Mouse (Mus musculus) kidney, adult 18-20 months (tissue): ENCODE data around the gene Churc1.
"Not testable (repeated sequence)": the region's sequence is repeated elsewhere in the genome, so short reads cannot be mapped to it uniquely, and the experiment has no call there.

Source experiments
- DNase-seq: peaks from one replicate; pipeline ENCODE4 v3.0.0; 2021

The Churc1 gene

DNA sequence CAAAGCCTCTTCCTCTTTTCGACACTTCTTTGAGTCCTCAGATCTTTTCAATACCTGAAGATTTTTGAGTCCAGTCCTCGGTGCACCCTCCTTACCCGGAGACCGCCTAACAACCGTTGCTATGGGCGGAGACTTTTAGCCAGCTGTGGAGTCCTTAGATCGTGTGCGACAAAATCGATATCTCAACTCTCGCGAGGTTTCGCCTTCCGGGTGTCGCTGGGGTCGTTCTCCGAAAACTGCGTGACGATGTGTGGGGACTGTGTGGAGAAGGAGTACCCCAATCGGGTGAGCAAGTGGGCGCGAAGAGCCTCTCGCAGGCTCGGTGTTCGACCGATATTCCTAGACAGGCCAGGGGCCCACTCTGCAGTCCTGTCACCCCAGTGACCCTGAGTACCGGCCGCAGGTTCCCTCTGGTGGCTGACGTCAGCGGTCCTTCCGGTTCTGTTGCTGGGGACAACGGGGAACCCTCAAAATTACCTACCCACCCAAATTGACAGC, at the start of gene Churc1, which contains the start of gene Fntb:
Gene Churc1, plus strand, starts transcription at position 185 of the 498 bp plus-strand sequence.
Gene Fntb, plus strand, starts transcription at position 236 of the 498 bp plus-strand sequence.
- DNase-seq = peak; percentile 92

DNA sequence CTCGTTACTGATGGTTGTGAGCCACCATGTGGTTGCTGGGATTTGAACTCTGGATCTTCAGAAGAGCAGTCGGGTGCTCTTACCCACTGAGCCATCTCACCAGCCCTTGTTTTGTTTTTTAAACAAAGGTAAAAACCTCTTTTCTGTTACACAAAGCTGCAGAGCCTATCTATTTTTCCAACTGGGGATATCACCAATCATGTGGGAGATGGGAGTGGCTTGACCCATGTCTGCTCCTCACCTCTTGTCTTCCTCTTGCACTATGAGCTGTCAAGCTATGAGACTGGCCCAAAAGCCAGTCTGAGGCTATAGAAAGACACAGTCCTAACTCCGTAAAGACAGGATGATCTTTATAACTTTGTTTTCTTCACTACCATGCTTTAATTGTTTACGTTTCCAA, 47.0 kb upstream of the Churc1 start:
- DNase-seq = no peak

DNA sequence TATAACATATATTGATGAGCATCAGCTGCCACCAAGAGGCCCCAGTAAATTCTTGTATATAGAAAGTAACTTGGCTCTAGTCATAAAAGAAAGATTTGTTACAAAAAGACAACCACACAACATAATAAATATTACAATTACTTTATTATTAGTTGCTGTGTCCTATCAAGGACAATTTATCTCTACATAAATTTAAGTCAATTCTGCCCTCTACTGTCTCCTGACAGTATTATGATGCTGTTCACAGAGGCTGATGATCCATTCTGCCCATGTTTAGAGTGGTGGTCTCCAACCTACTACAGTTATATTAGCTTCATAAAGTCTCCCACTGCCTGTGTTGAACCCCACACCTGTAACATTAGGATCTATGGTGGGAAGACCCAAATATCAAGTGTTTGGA, 44.8 kb upstream of the Churc1 start:
- no peak for DNase-seq

DNA sequence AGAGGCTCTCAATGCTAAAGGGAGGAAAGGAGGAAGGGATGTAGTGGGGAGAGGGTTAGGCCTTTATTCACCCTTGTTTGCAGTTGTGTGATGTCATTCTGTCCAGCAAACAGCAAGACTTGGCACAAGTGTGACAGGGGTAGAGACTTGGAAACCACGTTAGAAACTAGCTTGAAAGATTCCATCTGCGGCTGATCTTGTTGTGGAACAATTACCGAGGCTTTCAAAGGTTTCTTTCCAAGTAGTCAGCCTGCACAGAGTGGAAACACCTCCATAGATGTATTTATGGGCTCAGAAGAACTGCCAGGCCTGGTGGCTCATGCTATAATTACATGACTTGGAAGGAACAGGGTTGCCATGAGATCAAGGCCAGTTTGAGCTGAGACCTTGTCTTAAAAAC, 43.3 kb upstream of the Churc1 start:
- DNase-seq = no peak

DNA sequence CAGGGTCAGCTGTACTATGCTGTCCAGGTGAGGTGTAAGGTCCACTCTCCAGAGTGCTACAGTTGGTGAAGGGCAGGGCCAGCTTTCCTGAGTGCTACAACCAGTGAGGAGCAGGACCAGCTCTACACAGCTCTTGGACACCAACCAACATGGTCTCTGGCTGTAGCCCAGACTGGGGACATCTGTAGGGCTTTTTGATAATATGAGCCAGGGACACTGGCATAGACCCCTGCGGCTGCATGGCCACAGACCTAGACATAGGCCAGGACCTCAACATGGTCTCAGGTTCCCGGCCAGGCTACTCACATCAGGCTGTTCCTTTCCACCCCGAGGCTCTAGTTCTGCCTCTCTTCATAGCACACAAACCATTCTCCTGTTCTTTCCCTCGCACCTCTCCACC, 37.4 kb upstream of the Churc1 start:
- no peak for DNase-seq

DNA sequence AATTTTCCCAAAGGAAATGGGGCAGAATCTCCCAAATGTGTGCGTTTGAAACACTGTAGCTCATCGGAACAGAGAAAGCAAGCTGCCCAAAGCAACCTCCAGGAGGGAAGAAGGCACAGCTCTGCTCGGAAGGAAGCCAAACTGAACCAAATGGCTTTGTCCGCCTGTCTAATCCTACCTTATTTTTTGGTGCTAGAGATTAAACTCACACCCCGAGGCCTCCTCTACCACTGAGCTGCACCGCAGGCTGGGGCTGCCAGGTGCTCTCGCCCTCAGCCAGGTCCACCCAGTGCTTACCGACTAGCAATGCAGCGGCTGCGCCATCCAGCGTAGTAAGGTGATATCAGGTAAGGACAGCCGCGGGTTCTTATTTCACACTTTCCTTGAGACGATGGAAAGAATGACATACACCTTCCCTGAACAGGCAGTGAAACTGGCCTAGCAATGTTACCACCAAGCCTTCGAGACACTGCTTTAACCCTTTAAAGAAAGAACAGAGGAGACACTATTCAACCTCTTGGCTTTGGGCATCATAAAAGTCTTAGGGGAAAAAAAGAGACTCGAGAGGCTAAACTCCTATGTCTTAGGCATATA, 14.4 kb upstream of the Churc1 start:
- no peak for DNase-seq

DNA sequence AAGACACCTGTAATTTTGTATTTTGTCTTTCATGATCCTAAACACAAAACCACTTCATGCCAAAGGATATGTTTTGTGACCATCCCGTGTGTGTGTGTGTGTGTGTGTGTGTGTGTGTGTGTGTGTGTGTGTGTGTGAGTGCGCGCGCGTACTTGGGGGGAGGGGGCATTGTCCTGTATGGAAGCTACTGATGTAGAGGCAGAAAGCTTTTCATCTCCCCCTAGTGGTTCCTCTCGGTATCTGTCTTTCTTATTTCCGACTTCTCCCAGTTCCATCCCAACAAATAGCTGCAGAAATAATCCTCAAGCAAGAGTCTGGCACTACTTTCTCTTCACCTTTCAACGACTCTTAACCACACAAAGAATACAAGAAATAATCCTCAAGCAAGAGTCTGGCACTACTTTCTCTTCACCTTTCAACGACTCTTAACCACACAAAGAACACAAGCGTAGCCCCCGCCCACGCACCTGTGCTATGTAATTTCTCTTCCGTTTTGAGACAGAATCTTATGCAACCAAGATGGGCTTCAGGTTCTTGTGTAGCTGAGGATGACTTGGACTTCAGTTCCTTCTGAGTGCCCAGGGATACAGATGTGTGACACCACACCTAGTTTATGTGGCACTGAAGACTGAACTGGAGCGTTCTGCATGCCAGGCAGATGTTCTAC, 12.6 kb upstream of the Churc1 start:
- DNase-seq = peak; percentile 9

DNA sequence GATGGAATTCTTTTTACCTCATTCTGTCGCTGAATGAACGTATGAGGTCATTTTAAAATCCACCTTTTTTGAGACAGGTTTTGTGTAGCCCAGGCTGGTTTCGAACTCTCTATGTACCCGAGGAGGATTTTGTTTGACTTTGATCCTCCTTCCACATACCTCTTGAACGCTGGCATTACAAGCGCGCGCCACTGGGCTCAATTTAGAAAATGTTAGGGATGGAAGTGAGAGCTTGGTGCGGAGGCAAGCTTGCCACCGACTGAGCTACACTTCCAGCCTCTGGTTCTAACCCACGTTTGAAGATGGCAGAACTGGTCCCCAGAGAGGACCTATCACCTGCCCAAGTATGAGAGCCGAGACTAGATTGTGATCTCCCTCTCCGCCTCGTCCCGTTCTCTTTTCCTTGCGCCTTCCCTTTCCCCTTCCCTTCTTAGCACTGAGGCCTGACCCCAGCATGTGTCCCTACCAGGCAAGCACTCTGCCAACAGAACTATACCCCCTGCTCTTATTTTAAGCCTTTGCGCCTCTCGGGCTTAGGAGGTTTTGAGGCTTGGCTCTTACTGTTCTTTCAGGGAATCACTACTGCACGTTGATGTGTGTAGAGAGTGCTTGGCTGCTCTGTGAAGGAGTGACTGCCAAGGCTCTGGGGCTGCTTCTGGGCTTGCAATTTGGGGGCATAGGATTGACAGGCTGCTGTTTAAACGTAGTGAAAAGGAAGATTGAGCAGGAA, 728 bp downstream of the Churc1 start:
- DNase-seq = no peak

DNA sequence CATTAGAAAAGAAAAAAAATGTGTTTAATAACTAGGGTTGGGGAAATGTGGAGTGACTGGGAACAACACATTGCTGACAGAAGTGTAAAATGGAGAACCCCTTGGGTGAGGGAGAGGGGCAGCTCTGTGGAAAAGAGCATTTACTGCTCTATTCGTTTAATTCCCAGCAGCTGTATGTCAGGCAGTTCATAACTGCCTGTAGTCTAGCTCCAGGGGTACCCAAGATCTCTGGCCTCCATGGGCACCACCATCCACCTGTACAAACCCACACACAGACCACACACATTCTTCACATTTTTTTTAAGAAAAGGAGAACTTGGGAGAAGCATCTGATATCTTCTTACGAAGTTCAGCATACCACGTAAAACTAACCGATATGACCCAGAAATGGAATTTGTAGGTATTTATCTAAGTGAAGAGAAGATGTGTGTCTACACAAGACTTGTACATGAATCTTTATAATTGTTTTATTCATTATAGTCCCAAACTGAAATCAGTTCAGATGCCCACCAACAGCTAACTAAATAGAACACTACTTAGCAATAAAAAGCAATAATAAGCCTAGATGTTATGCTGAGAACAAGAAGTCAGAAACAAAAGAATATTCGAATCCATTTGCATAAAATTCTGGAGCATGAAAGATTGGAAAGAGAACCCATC, 5.6 kb downstream of the Churc1 start:
- DNase-seq = no peak

DNA sequence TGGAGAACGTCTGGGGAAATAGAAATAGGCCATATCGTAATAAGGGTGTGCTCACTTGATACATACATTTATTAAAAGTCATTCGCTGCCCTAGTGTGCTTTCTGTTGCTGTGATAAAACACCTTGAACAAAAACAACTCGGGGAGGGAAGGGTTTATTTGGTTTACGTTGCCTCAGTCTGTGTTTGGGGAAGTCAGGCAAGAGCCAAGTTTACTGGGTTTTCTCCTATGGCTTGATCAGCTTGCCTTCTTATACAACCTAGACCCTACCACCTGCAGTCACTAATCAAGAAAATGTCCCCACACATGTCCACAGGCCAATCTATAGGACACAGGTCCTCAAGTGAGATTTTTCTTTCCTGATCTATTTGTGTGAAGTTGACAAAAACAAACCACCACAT, 6.2 kb downstream of the Churc1 start:
- no peak for DNase-seq

DNA sequence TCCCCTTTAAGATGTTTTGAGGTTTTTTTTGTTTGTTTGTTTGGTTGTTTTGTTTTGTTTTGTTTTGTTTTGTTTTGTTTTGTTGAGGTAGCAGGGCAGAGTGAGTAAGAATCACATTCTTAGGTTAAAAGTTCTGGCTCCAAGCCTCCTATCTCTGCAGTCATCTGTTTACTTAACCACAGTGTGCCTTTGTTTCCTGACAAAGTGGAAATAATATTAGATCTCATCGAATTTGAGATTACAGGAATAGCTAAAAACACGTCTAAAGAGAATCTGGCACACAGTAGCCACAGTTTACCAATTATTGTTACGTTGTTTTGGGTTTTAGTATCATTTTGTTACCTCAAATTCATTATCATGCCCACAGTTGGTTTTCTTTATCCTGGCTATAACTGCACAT, 9.3 kb downstream of the Churc1 start:
- no peak for DNase-seq

DNA sequence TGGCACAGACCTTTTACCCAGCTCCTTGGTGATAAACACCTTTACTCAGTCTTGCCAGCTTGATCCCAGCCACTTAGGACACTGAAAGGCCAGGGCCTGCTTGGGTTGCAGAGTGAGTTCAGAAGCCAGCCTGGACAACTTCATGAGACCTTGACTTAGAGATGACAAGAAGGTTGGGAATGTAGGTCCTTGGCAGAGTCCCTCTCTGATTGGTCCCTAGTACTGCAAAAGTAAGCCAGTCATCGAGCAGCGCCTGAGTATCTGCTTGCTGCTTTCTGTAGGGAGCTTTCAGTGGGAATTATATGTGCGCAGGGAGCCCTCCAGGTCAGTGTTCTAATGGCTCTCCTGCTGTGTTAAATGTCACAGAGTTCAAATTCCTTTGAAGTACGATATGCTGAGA, 9.8 kb downstream of the Churc1 start:
- DNase-seq = no peak

DNA sequence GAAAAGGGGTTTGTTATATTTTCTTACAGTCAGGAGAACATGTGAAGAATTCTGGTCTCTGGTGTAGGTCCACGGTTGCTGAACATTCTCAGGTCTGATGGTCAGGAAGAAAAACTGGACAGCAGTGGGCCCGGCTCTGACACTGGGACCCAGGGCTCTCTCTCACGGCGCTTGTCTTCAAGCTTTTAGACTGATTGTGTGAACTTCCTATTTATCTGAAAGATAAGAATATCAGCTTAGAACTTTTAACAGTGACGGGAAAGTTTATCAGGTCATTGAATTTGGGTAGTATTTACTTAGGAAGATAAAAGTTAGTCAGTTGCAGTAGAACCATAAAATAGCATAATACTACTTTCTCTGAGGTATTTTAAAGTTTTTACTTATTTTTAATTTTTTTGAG, 11.6 kb downstream of the Churc1 start:
- no peak for DNase-seq

DNA sequence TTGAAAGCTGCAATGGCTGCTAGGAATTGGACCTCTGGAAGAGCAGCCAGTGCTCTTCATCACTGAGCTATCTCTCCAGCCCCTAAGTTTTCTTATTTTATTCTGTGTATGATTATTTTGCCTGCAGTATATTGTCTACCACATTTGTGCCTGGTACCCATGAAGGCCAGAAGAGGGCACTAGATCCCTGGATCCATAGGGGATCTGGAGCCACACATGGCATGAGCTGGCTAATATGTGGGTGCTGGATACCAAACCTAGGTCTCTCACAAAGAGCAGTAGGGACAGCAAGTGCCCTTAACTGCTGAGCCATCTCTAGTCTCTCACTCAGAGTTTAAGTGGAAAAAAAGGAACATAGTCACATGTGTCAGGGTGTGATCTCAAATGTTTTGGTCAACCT, 12.5 kb downstream of the Churc1 start:
- DNase-seq = no peak

DNA sequence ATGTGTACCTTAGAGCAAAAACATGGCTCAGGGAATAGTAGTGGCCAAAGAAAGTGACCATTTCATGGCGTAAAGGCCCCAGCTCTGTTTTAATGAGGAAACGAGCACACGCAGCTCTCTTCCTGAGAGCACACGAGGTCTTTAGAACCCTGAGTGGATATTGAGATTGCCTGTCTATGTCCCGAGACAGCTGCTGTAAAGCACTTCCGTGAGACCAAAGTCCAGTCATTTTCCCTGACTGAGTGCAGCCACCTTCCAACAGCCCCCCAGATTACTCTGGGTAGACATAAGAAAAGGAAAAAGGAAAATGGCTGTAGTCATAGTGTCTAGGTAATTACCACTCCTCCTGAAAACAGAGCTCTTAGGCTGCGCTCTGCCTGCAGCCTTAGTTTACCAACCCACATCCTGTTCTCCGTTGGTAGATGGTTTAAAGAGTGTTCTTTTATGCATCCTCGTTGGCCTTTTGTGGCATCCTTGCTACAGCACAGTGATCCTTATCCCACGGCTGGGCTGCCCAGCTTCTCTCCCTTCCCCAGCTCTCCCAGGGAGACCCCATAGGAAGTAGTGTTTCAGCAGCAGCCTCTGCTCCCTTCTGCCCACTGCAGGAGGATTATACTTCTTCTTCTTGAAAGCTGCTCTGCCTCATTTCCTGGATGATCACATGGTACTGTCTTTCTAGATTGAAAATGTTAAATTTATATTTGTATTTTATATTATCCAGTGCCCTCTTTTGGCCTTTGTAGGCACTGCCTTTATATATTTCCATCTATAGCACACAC, 13.2 kb downstream of the Churc1 start:
- DNase-seq = no peak

DNA sequence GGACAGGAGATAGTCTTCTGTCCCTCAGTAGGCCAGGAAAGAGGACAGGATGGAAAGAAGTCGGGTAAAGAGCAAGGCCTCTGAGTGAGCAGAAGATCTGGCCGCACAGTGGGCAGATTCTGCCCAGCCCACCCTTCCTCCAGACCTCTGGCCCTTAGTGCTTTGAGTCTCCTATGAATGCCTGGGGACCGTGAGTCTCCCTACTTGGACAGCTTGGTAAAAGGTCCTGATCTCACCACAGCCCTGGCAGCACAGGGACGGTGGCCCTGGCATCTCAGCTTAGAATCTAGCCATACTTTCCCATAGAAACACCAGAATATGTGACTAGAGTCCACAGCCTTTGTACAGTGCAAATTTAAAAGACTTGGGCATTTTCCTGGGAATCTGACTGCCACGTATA, 14.6 kb downstream of the Churc1 start:
- DNase-seq = no peak

DNA sequence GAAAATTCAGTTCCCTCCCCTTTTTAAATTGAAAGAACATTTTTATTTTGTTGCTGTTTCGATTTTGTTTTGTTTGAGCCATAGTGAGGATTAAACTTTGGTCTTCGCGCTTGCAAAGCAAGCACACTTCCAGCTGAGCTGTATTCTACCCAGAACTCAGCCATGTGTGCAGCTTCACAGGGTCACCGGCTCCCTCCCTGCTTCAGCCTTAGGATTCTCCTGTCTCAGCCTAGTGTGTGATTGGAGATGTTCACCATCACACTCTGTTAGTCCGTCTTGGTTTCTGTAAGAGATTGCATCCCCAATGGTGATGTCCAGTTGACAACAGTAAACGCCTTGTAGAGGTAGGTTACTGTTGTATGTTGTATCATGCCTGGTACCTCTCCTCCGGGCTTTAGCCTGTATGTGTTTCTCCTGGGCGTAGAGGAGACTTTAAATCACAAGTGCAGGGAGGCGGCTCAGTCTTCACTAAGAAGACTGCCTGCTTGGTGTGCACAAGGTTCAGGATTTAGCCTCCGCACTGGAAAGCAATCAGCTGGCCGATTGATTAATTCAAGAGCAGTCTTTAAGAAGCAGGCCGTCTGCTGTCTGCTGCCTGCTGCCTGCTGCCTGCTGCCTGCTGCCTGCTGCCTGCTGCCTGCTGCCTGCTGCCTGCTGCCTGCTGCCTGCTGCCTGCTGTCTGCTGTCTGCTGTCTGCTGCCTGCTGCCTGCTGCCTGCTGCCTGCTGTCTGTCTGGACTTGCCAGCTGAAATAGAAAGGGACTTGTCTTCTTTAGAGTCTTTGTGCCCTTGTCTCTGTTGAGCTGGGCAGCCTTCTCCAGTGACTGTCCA, 15.5 kb downstream of the Churc1 start:
- no peak for DNase-seq

DNA sequence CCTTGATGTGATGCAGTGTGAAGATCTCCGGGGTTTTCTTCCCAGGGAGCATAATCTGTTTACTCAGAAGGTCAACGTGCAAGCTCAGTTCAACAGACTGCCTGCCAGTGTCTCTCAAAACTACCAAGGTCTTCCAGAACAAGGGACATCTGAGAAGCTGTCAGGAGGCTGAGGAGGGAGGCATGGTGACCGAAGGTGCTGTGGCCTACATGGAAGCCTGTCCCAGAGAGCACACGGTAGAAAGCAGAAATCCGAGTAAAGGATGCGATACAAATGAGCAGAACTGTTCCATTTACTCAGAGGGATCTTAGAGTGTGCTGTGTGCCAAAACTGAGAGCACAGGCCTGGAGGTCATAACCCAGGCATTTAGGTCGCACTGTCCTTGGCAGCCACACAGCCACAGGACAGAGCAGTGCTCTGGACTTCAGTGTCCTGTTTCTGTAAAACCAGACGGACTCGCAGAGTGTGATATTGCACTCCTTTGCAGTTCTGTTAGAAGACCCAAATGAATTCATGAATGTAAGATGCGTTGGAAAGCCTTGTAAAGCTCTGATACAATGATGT, 18.8 kb downstream of the Churc1 start:
- DNase-seq = no peak

DNA sequence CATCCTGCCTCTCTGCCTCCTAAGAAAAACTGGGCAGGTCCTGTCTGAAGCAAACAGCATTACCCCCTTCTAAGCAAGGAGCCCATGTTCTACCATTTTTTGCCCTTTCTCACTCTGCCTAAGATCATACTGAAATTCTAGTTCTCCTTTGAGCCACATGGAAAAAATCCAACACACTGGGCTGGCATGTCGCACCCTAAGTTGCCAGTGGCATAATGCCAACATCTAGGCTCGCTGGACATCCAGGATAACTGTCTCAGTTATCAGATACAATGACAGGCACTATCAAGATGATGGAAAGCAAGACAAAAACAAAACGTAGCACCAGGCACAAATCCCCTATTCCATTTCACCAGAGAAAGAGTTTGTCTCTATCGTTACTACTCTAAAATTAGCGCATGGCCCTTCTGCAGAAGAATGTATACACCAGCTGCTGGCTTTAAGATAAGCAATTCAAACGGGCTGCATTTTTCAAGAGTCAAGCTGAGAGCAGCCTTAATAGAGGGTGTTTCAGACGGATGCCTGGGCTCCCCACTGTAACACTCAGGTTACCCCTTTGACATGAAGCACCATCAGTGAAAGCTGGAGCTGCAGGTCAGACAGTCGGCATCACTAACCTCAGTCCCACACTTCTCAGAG, 25.2 kb downstream of the Churc1 start:
- DNase-seq = no peak

DNA sequence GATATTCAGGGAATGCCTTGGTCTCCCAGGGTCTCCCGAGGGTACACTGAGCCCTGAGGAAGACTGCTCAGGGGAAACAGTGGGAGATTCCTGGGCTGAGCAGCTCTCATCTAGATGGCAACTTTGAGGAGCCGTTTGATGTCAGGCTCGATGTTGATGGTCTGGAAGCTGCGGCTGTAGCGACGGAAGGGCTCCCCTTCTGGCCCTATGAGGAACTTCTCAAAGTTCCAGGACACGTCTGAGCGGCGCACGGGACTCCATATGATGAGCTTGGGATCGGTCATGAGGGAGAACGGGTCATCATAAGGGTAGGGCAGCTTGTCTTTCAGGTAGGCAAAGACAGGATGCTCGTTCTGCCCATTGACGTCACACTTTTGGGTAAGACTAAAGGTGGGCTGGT, 27.2 kb downstream of the Churc1 start:
- not testable (repeated sequence) for DNase-seq

DNA sequence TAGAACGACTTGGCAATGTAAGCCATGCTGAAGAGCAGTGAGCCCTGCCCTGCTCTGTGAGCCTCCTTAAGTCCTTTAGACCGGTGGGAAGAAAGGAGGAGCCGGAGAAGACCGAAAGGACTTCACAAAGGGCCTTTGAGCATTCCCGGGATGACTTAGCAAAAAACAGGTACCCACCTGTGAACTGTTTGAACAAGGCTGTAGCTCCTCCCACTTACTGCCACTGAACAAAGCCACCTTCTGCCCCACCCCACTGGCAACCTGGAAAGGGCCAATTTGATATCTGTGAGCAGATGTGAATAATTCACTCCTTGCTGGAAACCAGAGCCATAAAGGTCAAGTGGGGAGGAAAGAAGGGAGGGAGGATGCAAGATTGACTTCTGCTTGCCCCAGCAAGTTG, 30.0 kb downstream of the Churc1 start, which contains the start of gene Gpx2:
Gene Gpx2, minus strand, starts transcription at position 205 of the 400 bp plus-strand sequence.
- DNase-seq = no peak
